Mouse (Mus musculus): ENCODE results near the gene Stoml2. TPM values are rescaled to one million over a fixed set of nuclear protein-coding genes. Genes with fewer than 3 reads are reported as not detected.

Stoml2 gene
- polyA plus RNA-seq, 1 experiment from 2014 or later: 140 TPM

DNA sequence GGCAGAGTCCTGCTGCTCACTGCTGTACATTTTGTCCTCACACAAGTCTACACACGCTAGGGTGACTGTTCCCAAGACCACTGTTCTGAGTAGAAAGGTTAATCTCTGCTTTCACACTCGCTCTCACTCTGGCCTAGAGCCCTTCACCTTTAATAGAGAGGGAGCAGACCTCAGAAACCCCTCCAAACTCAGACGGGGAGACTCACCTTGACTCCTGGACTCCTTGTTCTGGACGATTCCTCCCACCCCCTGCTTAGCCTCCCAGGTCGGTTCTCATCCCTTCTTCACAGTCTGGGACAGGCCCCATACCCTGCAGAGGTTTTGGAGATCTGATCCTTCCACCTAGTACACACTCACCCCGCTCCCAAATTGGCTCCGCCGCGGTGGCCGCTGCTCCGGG lies 8.1 kb upstream of the Stoml2 start:
- H3K27ac ChIP-seq (ENCODE audit: low read length): peak overlapping the region; percentile 90
- peak overlapping the region; percentile 91 for H3K4me2 ChIP-seq (replicated peaks; ENCODE audit: low read depth, low read length)
- 4% methylated on average over 11 of the region's 11 CpGs for WGBS
- H3K27me3 ChIP-seq (replicated peaks; ENCODE audit: insufficient read depth, low read length): no peaks in the 10 kb centered on the region
- H3K9me3 ChIP-seq (ENCODE audit: low read length): no peaks in the 10 kb centered on the region
- H3K4me1 ChIP-seq (ENCODE audit: insufficient read depth, low read depth, low read length): peaks cover 14% of the 10 kb centered on the region
- H3K4me3 ChIP-seq (ENCODE audit: low read depth, low read length): peak overlapping the region; percentile 71
- peak overlapping the region; percentile 90 for H3K9ac ChIP-seq (replicated peaks; ENCODE audit: low read depth)
- TF ChIP-seq EP300 (IDR thresholded peaks at IDR 0.05): no peak
- no peak for TF ChIP-seq CTCF (IDR thresholded peaks at IDR 0.05)
- no peak; the same call in 1 of the 2 replicates for ATAC-seq
- no peak for DNase-seq (ENCODE audit: low spot score)
- H3K36me3 ChIP-seq (ENCODE audit: insufficient read depth, low read length): peaks cover 4% of the 10 kb centered on the region; the same call in 1 of the 2 replicates

- Histone ChIP-seq H3K4me1 (ENCODE audit: insufficient read depth, low read depth, low read length) (peaks cover 8% of the 10 kb centered on the region), H3K4me2 (replicated peaks; ENCODE audit: low read depth, low read length) (peak overlapping the region; percentile 91), H3K27ac (ENCODE audit: low read length) (peak overlapping the region; percentile 90), H3K9me3 (ENCODE audit: low read length) (no peaks in the 10 kb centered on the region), H3K4me3 (ENCODE audit: low read depth, low read length) (peak overlapping the region; percentile 71), H3K36me3 (ENCODE audit: insufficient read depth, low read length) (peaks cover 12% of the 10 kb centered on the region), H3K27me3 (replicated peaks; ENCODE audit: insufficient read depth, low read length) (no peaks in the 10 kb centered on the region), H3K9ac (replicated peaks; ENCODE audit: low read depth) (peak overlapping the region; percentile 90)
- ATAC-seq: peak; percentile 23
- no peak for TF ChIP-seq CTCF (IDR thresholded peaks at IDR 0.05)
- TF ChIP-seq EP300 (IDR thresholded peaks at IDR 0.05): no peak
- peak; percentile 85 for DNase-seq (ENCODE audit: low spot score)
- 44% methylated on average over 15 of the region's 15 CpGs for WGBS
Measured at GRCm38 (mm10) chr4:43038567-43039495, 7.3 kb upstream of the Stoml2 start.

DNA sequence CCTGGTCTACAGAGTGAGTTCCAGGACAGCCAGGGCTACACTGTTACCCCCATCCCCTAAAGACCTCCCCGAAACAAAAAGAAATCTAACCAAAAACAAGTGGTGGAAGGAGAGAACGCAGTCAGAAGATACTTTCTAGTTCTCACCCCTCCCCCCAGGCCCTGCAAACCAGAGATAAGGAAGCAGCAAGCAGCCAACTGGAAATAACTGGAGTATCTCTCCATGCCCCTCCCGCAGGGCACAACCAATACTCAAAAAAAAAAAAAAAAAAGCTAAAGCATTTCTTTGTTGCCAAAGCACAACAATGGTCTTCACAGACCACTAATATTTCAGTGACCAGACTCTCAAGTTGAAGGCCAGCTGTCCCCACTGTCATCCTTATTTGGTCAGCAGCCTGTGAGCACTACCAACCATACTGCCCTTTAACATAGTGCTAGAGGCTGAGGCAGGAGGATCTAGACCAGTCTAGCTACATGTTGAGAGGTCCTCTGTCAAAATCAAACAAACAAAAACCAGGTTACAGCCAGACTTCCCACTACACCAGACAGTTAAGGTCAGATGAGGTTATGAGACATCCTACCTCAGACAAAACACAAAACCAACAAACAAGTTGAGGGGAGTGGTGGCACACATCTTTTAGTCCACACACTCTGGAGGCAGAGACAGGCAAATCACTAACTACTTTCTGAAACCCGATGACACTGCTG lies 6.5 kb upstream of the Stoml2 start:
- H3K9me3 ChIP-seq (ENCODE audit: low read length): no peaks in the 10 kb centered on the region
- ATAC-seq (no peak), DNase-seq (ENCODE audit: low spot score) (no peak)
- 40% methylated on average over 4 of the region's 4 CpGs for WGBS
- no peak overlapping the region for H3K27ac ChIP-seq (ENCODE audit: low read length)
- TF ChIP-seq EP300 (IDR thresholded peaks at IDR 0.05) (no peak), CTCF (IDR thresholded peaks at IDR 0.05) (no peak)
- no peak overlapping the region for H3K4me3 ChIP-seq (ENCODE audit: low read depth, low read length)
- H3K36me3 ChIP-seq (ENCODE audit: insufficient read depth, low read length): peaks cover 19% of the 10 kb centered on the region
- H3K27me3 ChIP-seq (replicated peaks; ENCODE audit: insufficient read depth, low read length): no peaks in the 10 kb centered on the region
- peaks cover 8% of the 10 kb centered on the region for H3K4me1 ChIP-seq (ENCODE audit: insufficient read depth, low read depth, low read length)
- H3K4me2 ChIP-seq (replicated peaks; ENCODE audit: low read depth, low read length): no peak overlapping the region
- no peak overlapping the region for H3K9ac ChIP-seq (replicated peaks; ENCODE audit: low read depth)

DNA sequence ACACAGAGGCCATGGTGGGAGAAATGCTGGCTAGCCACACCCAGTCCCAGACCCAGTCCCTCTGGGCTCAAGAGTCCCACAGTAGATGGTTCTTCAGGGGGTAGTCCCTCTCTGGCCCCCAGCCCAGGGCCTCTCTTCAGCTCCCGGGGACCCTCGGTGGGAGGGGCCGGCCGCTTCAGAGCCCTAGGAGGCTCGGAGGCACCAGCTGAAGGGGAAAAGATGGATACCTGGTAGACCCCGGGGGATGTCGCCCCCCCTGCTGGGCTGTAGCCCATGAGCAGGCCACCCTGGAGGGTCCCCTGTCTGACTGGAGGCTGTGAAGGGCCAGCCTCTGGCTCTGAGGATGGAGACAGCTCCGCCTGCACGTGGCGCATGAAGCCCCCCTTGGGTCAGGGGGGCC lies 4.8 kb upstream of the Stoml2 start:
- TF ChIP-seq EP300 (IDR thresholded peaks at IDR 0.05) (no peak), CTCF (IDR thresholded peaks at IDR 0.05) (no peak)
- H3K36me3 ChIP-seq (ENCODE audit: insufficient read depth, low read length): peaks cover 19% of the 10 kb centered on the region
- H3K27ac ChIP-seq (ENCODE audit: low read length): no peak overlapping the region
- peaks cover 8% of the 10 kb centered on the region for H3K4me1 ChIP-seq (ENCODE audit: insufficient read depth, low read depth, low read length)
- no peak overlapping the region for H3K9ac ChIP-seq (replicated peaks; ENCODE audit: low read depth)
- DNase-seq (ENCODE audit: low spot score) (no peak), ATAC-seq (no peak)
- H3K9me3 ChIP-seq (ENCODE audit: low read length): no peaks in the 10 kb centered on the region
- 93% methylated on average over 10 of the region's 10 CpGs for WGBS
- no peaks in the 10 kb centered on the region for H3K27me3 ChIP-seq (replicated peaks; ENCODE audit: insufficient read depth, low read length)
- no peak overlapping the region for H3K4me2 ChIP-seq (replicated peaks; ENCODE audit: low read depth, low read length)
- no peak overlapping the region for H3K4me3 ChIP-seq (ENCODE audit: low read depth, low read length)

GRCm38 (mm10) chr4:43035851-43036250 lies 4.3 kb upstream of the Stoml2 start:
- Histone ChIP-seq H3K9ac (replicated peaks; ENCODE audit: low read depth) (no peak overlapping the region), H3K27me3 (replicated peaks; ENCODE audit: insufficient read depth, low read length) (no peaks in the 10 kb centered on the region), H3K4me3 (ENCODE audit: low read depth, low read length) (no peak overlapping the region), H3K27ac (ENCODE audit: low read length) (no peak overlapping the region), H3K36me3 (ENCODE audit: insufficient read depth, low read length) (peaks cover 19% of the 10 kb centered on the region), H3K9me3 (ENCODE audit: low read length) (no peaks in the 10 kb centered on the region), H3K4me1 (ENCODE audit: insufficient read depth, low read depth, low read length) (peaks cover 8% of the 10 kb centered on the region), H3K4me2 (replicated peaks; ENCODE audit: low read depth, low read length) (no peak overlapping the region)
- TF ChIP-seq CTCF (IDR thresholded peaks at IDR 0.05) (no peak), EP300 (IDR thresholded peaks at IDR 0.05) (no peak)
- 93% methylated on average over 6 of the region's 6 CpGs for WGBS
- no peak for ATAC-seq
- no peak for DNase-seq (ENCODE audit: low spot score)

- TF ChIP-seq CTCF (IDR thresholded peaks at IDR 0.05): no peak
- TF ChIP-seq EP300 (IDR thresholded peaks at IDR 0.05): no peak
- no peaks in the 10 kb centered on the region for H3K27me3 ChIP-seq (replicated peaks; ENCODE audit: insufficient read depth, low read length)
- H3K4me3 ChIP-seq (ENCODE audit: low read depth, low read length): no peak overlapping the region
- H3K9me3 ChIP-seq (ENCODE audit: low read length): no peaks in the 10 kb centered on the region
- no peak overlapping the region for H3K27ac ChIP-seq (ENCODE audit: low read length)
- H3K9ac ChIP-seq (replicated peaks; ENCODE audit: low read depth): no peak overlapping the region
- DNase-seq (ENCODE audit: low spot score) (no peak), ATAC-seq (no peak)
- 78% methylated on average over 14 of the region's 14 CpGs for WGBS
- peaks cover 19% of the 10 kb centered on the region for H3K36me3 ChIP-seq (ENCODE audit: insufficient read depth, low read length)
- H3K4me2 ChIP-seq (replicated peaks; ENCODE audit: low read depth, low read length): no peak overlapping the region
- H3K4me1 ChIP-seq (ENCODE audit: insufficient read depth, low read depth, low read length): no peaks in the 10 kb centered on the region
Measured at GRCm38 (mm10) chr4:43033481-43033880, 2.0 kb upstream of the Stoml2 start.

Measured in lung, postnatal 0 days (tissue).